Mouse (Mus musculus) lung, embryonic 14.5 days (tissue): ENCODE results near the gene Nos3. TPM values are rescaled to one million over a fixed set of nuclear protein-coding genes. Genes with fewer than 3 reads are reported as not detected.

ENCODE experiments used
- ATAC-seq: fragments of 200-750 bp; cut with Nextera tagmentation; 2 replicates; pipeline ENCODE4 v1.8.0; 2017; ENCODE audit warnings: mild to moderate bottlenecking, moderate TSS enrichment, moderate library complexity; ENCODE audit not compliant: insufficient read depth
- DNase-seq: peaks from one replicate; pipeline ENCODE4 v3.0.0-alpha.2; 2015
- H3K27ac ChIP-seq: fragments of 300-500 bp; sonication (generic); 2 replicates; pipeline ENCODE4 v1.5.1; 2014; ENCODE audit warnings: low read depth, mild to moderate bottlenecking, moderate library complexity
- H3K27me3 ChIP-seq: fragments of 300-500 bp; sonication (generic); 2 replicates; pipeline ENCODE4 v1.6.1; 2014; ENCODE audit warnings: low read length, control low read depth; ENCODE audit not compliant: insufficient read depth
- H3K36me3 ChIP-seq: fragments of 300-500 bp; sonication (generic); 2 replicates; pipeline ENCODE4 v1.6.1; 2014; ENCODE audit warnings: control low read depth; ENCODE audit not compliant: insufficient read depth
- H3K4me1 ChIP-seq: fragments of 300-500 bp; sonication (generic); 2 replicates; pipeline ENCODE4 v1.6.1; 2014; ENCODE audit warnings: antibody characterized with exemption, control low read depth; ENCODE audit not compliant: insufficient read depth
- H3K4me2 ChIP-seq: fragments of 300-500 bp; sonication (generic); 2 replicates; pipeline ENCODE4 v1.6.1; 2014; ENCODE audit warnings: mild to moderate bottlenecking
- H3K4me3 ChIP-seq: fragments of 300-500 bp; sonication (generic); 2 replicates; pipeline ENCODE4 v1.5.1; 2014; ENCODE audit warnings: low read depth, low read length
- H3K9ac ChIP-seq: fragments of 300-500 bp; sonication (generic); 2 replicates; pipeline ENCODE4 v1.6.1; 2014
- H3K9me3 ChIP-seq: fragments of 300-500 bp; sonication (generic); 2 replicates; pipeline ENCODE4 v1.6.1; 2016; ENCODE audit warnings: low read depth, low read length, control low read depth
- CTCF ChIP-seq: IDR thresholded peaks from 2 replicates; pipeline ENCODE4 v1.5.1; 2016; ENCODE audit warnings: antibody characterized with exemption, low read depth
- WGBS: fragments of 180-500 bp; shearing (Covaris S2); extraction: QIAGEN DNeasy Blood & Tissue Kit; methylation state at CpG from one replicate; pipeline ENCODE4 v1.1.7; 2014; 5-methylcytosine and 5-hydroxymethylcytosine counted together
- polyA plus RNA-seq: library from polyadenylated mRNA; unstranded; fragments of >200 nt; fragmentation: Nextera tagmentation; extraction: Ambion mirVana; gene quantifications from 2 replicates; pipeline ENCODE4 v1.2.1, GENCODE M21; 2014

Gene Nos3
- polyA plus RNA-seq, 1 experiment from 2014 or later: 15.7 TPM

- Histone ChIP-seq H3K4me3 (no peak overlapping the region), H3K27ac (no peak overlapping the region)
- ATAC-seq: no peak
Measured at GRCm38 (mm10) chr5:24326166-24326841, 38.3 kb upstream of the Nos3 start.

GRCm38 (mm10) chr5:24326842-24327417 lies 37.7 kb upstream of the Nos3 start:
- Histone ChIP-seq H3K4me2 (no peak overlapping the region), H3K9ac (no peak overlapping the region), H3K27me3 (peaks cover 7% of the 10 kb centered on the region; the same call in 1 of the 2 replicates), H3K36me3 (peaks cover 22% of the 10 kb centered on the region; the same call in 1 of the 2 replicates), H3K4me1 (peaks cover 12% of the 10 kb centered on the region), H3K27ac (no peak overlapping the region), H3K4me3 (no peak overlapping the region), H3K9me3 (no peaks in the 10 kb centered on the region)
- no peak for ATAC-seq
- WGBS: 50% methylated on average over 4 of the region's 4 CpGs
- DNase-seq: peak; percentile 70
- no peak for TF ChIP-seq CTCF

More at GRCm38 (mm10) chr5:24326166-24326841, 38.3 kb upstream of the Nos3 start:
- TF ChIP-seq CTCF: no peak
- peaks cover 18% of the 10 kb centered on the region; the same call in 1 of the 2 replicates for H3K36me3 ChIP-seq
- peaks cover 12% of the 10 kb centered on the region for H3K4me1 ChIP-seq
- peaks cover 7% of the 10 kb centered on the region; the same call in 1 of the 2 replicates for H3K27me3 ChIP-seq
- H3K4me2 ChIP-seq: no peak overlapping the region
- H3K9me3 ChIP-seq: no peaks in the 10 kb centered on the region
- H3K9ac ChIP-seq: no peak overlapping the region
- 88% methylated on average over 15 of the region's 15 CpGs for WGBS
- DNase-seq: no peak

- DNase-seq (no peak), ATAC-seq (no peak; the same call in 1 of the 2 replicates)
- H3K4me1 ChIP-seq: peaks cover 12% of the 10 kb centered on the region
- H3K27me3 ChIP-seq: peaks cover 7% of the 10 kb centered on the region; the same call in 1 of the 2 replicates
- H3K4me3 ChIP-seq: peak overlapping the region; percentile 25; the same call in 1 of the 2 replicates
- 68% methylated on average over 6 of the region's 6 CpGs for whole genome bisulfite sequencing
- H3K27ac ChIP-seq: peak overlapping the region; percentile 24; the same call in 1 of the 2 replicates
- TF ChIP-seq CTCF: no peak
- H3K36me3 ChIP-seq: peaks cover 20% of the 10 kb centered on the region; the same call in 1 of the 2 replicates
- H3K4me2 ChIP-seq: peak overlapping the region; percentile 64
- H3K9ac ChIP-seq: peak overlapping the region; percentile 32
- H3K9me3 ChIP-seq: no peaks in the 10 kb centered on the region
Measured at GRCm38 (mm10) chr5:24328813-24329211, 35.8 kb upstream of the Nos3 start.

GRCm38 (mm10) chr5:24329212-24329964 lies 35.2 kb upstream of the Nos3 start:
- H3K4me1 ChIP-seq: peaks cover 12% of the 10 kb centered on the region

GRCm38 (mm10) chr5:24329965-24330298 lies 34.7 kb upstream of the Nos3 start:
- Histone ChIP-seq H3K9ac (no peak overlapping the region), H3K4me1 (peaks cover 15% of the 10 kb centered on the region), H3K27me3 (no peaks in the 10 kb centered on the region), H3K27ac (no peak overlapping the region; the same call in 1 of the 2 replicates), H3K36me3 (peaks cover 16% of the 10 kb centered on the region; the same call in 1 of the 2 replicates), H3K4me3 (no peak overlapping the region), H3K9me3 (no peaks in the 10 kb centered on the region), H3K4me2 (peak overlapping the region; percentile 64)
- DNase-seq (no peak), ATAC-seq (0 out of 2 replicates have a peak, but pooled peaks have one; percentile 8)
- TF ChIP-seq CTCF: no peak
- WGBS: 26% methylated on average over 5 of the region's 5 CpGs

More at GRCm38 (mm10) chr5:24329212-24329964, 35.2 kb upstream of the Nos3 start:
- Histone ChIP-seq H3K4me3 (peak overlapping the region; percentile 25), H3K27ac (peak overlapping the region; percentile 24; the same call in 1 of the 2 replicates), H3K36me3 (peaks cover 16% of the 10 kb centered on the region; the same call in 1 of the 2 replicates), H3K4me2 (peak overlapping the region; percentile 64), H3K27me3 (peaks cover 3% of the 10 kb centered on the region; the same call in 1 of the 2 replicates), H3K9me3 (no peaks in the 10 kb centered on the region), H3K9ac (peak overlapping the region; percentile 32)
- DNase-seq: peak; percentile 65
- TF ChIP-seq CTCF: no peak
- WGBS: 3% methylated on average over 27 of the region's 27 CpGs
- peak; percentile 75 for ATAC-seq

- Histone ChIP-seq H3K4me2 (no peak overlapping the region), H3K27me3 (no peaks in the 10 kb centered on the region), H3K9me3 (no peaks in the 10 kb centered on the region), H3K4me1 (peaks cover 22% of the 10 kb centered on the region), H3K4me3 (no peak overlapping the region), H3K27ac (no peak overlapping the region), H3K36me3 (peaks cover 6% of the 10 kb centered on the region; the same call in 1 of the 2 replicates), H3K9ac (no peak overlapping the region)
- no peak for TF ChIP-seq CTCF
- 73% methylated on average over 4 of the region's 4 CpGs for WGBS
- DNase-seq: no peak
- no peak for ATAC-seq
Measured at GRCm38 (mm10) chr5:24332401-24332800, 32.2 kb upstream of the Nos3 start.
